Mouse (Mus musculus): ENCODE data around the gene Dynlt3.
"Not testable (repeated sequence)": the region's sequence is repeated elsewhere in the genome, so short reads cannot be mapped to it uniquely, and the experiment has no call there.

Gene Dynlt3

GRCm38 (mm10) chrX:9662391-9663111 lies at the start of gene Dynlt3:
Gene Dynlt3, minus strand, starts transcription at chrX:9663003.
- DNase-seq (ENCODE audit: low spot score in 2 of 2): peak; percentile 78 to 81

GRCm38 (mm10) chrX:9699815-9700214 lies 37.0 kb upstream of the Dynlt3 start:
- DNase-seq (ENCODE audit: low spot score in 2 of 2): no peak

- DNase-seq (ENCODE audit: low spot score in 2 of 2): no peak
Observed at GRCm38 (mm10) chrX:9695997-9696396, 33.2 kb upstream of the Dynlt3 start.

- DNase-seq (ENCODE audit: low spot score in 2 of 2): no peak
Observed at GRCm38 (mm10) chrX:9672040-9672439, 9.2 kb upstream of the Dynlt3 start.

- DNase-seq (ENCODE audit: low spot score in 2 of 2): peak in 1 of 2 experiments; percentile 6
Observed at GRCm38 (mm10) chrX:9671418-9671817, 8.6 kb upstream of the Dynlt3 start.

GRCm38 (mm10) chrX:9652806-9653205 lies 10.0 kb downstream of the Dynlt3 start:
- DNase-seq (ENCODE audit: low spot score in 2 of 2): no peak

GRCm38 (mm10) chrX:9640594-9640993 lies 22.2 kb downstream of the Dynlt3 start:
- not testable (repeated sequence) for DNase-seq (ENCODE audit: low spot score in 2 of 2)

GRCm38 (mm10) chrX:9640126-9640525 lies 22.7 kb downstream of the Dynlt3 start:
- DNase-seq (ENCODE audit: low spot score in 2 of 2): not testable (repeated sequence)
